Mouse (Mus musculus) liver (tissue): ENCODE measurements around the gene Gps1.
"Not testable (repeated sequence)": the region's sequence is repeated elsewhere in the genome, so short reads cannot be mapped to it uniquely, and the experiment has no call there.

Experiments
- DNase-seq: peaks from one replicate; pipeline ENCODE4 v3.0.0-alpha.2; 2020; ENCODE audit warnings: mixed read lengths

Gene Gps1

GRCm38 (mm10) chr11:120788460-120788859 is 4.4 kb downstream of the Gps1 start:
- not testable (repeated sequence) for DNase-seq

GRCm38 (mm10) chr11:120789355-120789754 is 5.3 kb downstream of the Gps1 start:
- DNase-seq: no peak

GRCm38 (mm10) chr11:120789810-120790209 is 5.7 kb downstream of the Gps1 start:
- DNase-seq: no peak

- no peak for DNase-seq
Measured at GRCm38 (mm10) chr11:120792652-120793051, 8.6 kb downstream of the Gps1 start.

- DNase-seq: peak; percentile 95
Measured at GRCm38 (mm10) chr11:120795756-120796613, 11.9 kb downstream of the Gps1 start, which contains the start of gene Dus1l. Gene Dus1l, minus strand, starts transcription at chr11:120796403.

- no peak for DNase-seq
Measured at GRCm38 (mm10) chr11:120796614-120796946, 12.5 kb downstream of the Gps1 start.

- DNase-seq: no peak
Measured at GRCm38 (mm10) chr11:120798244-120798643, 14.2 kb downstream of the Gps1 start.

GRCm38 (mm10) chr11:120799316-120799890 is 15.3 kb downstream of the Gps1 start:
- DNase-seq: no peak

GRCm38 (mm10) chr11:120800061-120800904 is 16.2 kb downstream of the Gps1 start:
- peak; percentile 84 for DNase-seq

GRCm38 (mm10) chr11:120804274-120804673 is 20.2 kb downstream of the Gps1 start:
- no peak for DNase-seq

- DNase-seq: no peak
Measured at GRCm38 (mm10) chr11:120804769-120805168, 20.7 kb downstream of the Gps1 start.

GRCm38 (mm10) chr11:120805375-120806298 is 21.6 kb downstream of the Gps1 start:
- DNase-seq: no peak

GRCm38 (mm10) chr11:120808010-120808409 is 23.9 kb downstream of the Gps1 start:
- DNase-seq: no peak

GRCm38 (mm10) chr11:120812068-120812467 is 28.0 kb downstream of the Gps1 start:
- no peak for DNase-seq

GRCm38 (mm10) chr11:120817358-120817757 is 33.3 kb downstream of the Gps1 start:
- DNase-seq: no peak

GRCm38 (mm10) chr11:120818251-120818650 is 34.2 kb downstream of the Gps1 start:
- no peak for DNase-seq

GRCm38 (mm10) chr11:120819556-120819955 is 35.5 kb downstream of the Gps1 start:
- no peak for DNase-seq

GRCm38 (mm10) chr11:120820546-120820945 is 36.5 kb downstream of the Gps1 start:
- DNase-seq: no peak

GRCm38 (mm10) chr11:120821076-120821922 is 37.2 kb downstream of the Gps1 start:
- no peak for DNase-seq

GRCm38 (mm10) chr11:120822321-120822720 is 38.2 kb downstream of the Gps1 start:
- DNase-seq: no peak

- DNase-seq: no peak
Measured at GRCm38 (mm10) chr11:120822831-120823550, 38.9 kb downstream of the Gps1 start.
